Mouse (Mus musculus) limb, embryonic 15.5 days (tissue): ENCODE measurements around the gene Dnali1. TPM values are rescaled to one million over a fixed set of nuclear protein-coding genes. Genes with fewer than 3 reads are reported as not detected.

Experiments
- ATAC-seq: fragments of 200-750 bp; cut with Nextera tagmentation; 2 replicates; pipeline ENCODE4 v1.8.0; 2017; ENCODE audit warnings: low read depth, moderate TSS enrichment; ENCODE audit not compliant: insufficient number of reproducible peaks, low FRiP score, low TSS enrichment
- H3K27ac ChIP-seq: fragments of 300-500 bp; sonication (generic); 2 replicates; pipeline ENCODE4 v1.5.1; 2015; ENCODE audit warnings: moderate library complexity, mild to moderate bottlenecking, inconsistent platforms
- H3K27me3 ChIP-seq: fragments of 300-500 bp; sonication (generic); 2 replicates; pipeline ENCODE4 v1.6.1; 2015; ENCODE audit warnings: inconsistent platforms
- H3K36me3 ChIP-seq: fragments of 300-500 bp; sonication (generic); 2 replicates; pipeline ENCODE4 v1.6.1; 2015; ENCODE audit warnings: inconsistent platforms
- H3K4me1 ChIP-seq: fragments of 300-500 bp; sonication (generic); 2 replicates; pipeline ENCODE4 v1.6.1; 2015; ENCODE audit warnings: inconsistent platforms
- H3K4me2 ChIP-seq: fragments of 300-500 bp; sonication (generic); 2 replicates; pipeline ENCODE4 v1.6.1; 2015; ENCODE audit warnings: mild to moderate bottlenecking, inconsistent platforms
- H3K4me3 ChIP-seq: fragments of 300-500 bp; sonication (generic); 2 replicates; pipeline ENCODE4 v1.5.1; 2015; ENCODE audit warnings: mild to moderate bottlenecking, inconsistent platforms
- H3K9ac ChIP-seq: fragments of 300-500 bp; sonication (generic); 2 replicates; pipeline ENCODE4 v1.6.1; 2015; ENCODE audit warnings: inconsistent platforms
- H3K9me3 ChIP-seq: fragments of 300-500 bp; sonication (generic); 2 replicates; pipeline ENCODE4 v1.6.1; 2016; ENCODE audit warnings: inconsistent platforms
- WGBS: fragments of 180-500 bp; shearing (Covaris S2); methylation state at CpG from one replicate; pipeline ENCODE4 v1.1.7; 2015; 5-methylcytosine and 5-hydroxymethylcytosine counted together
- polyA plus RNA-seq: library from polyadenylated mRNA; unstranded; fragments of >200 nt; fragmentation: Nextera tagmentation; extraction: Ambion mirVana; gene quantifications from 2 replicates; pipeline ENCODE4 v1.2.1, GENCODE M21; 2015

Dnali1 gene
- polyA plus RNA-seq, 1 experiment from 2014 or later = 0.13 TPM

- ATAC-seq = no peak
- no peak overlapping the region for H3K9ac ChIP-seq
- H3K4me1 ChIP-seq = no peaks in the 10 kb centered on the region
- no peaks in the 10 kb centered on the region for H3K36me3 ChIP-seq
- H3K27ac ChIP-seq = no peak overlapping the region
- peaks cover 36% of the 10 kb centered on the region for H3K27me3 ChIP-seq
- H3K4me2 ChIP-seq = no peak overlapping the region
- H3K9me3 ChIP-seq = no peaks in the 10 kb centered on the region
- H3K4me3 ChIP-seq = no peak overlapping the region
- whole genome bisulfite sequencing = 25% methylated on average over 11 of the region's 11 CpGs
Observed at GRCm38 (mm10) chr4:125020780-125021538, 44.5 kb downstream of the Dnali1 start.

- ATAC-seq = no peak
- no peak overlapping the region for H3K4me2 ChIP-seq
- peaks cover 31% of the 10 kb centered on the region for H3K27me3 ChIP-seq
- H3K36me3 ChIP-seq = no peaks in the 10 kb centered on the region
- no peaks in the 10 kb centered on the region for H3K4me1 ChIP-seq
- H3K9ac ChIP-seq = no peak overlapping the region
- WGBS = 69% methylated on average over 11 of the region's 11 CpGs
- no peak overlapping the region for H3K4me3 ChIP-seq
- H3K9me3 ChIP-seq = no peaks in the 10 kb centered on the region
- no peak overlapping the region for H3K27ac ChIP-seq
Observed at GRCm38 (mm10) chr4:125017431-125017830, 48.1 kb downstream of the Dnali1 start.

- Histone ChIP-seq H3K4me2 (no peak within 1 kb of the TSS), H3K4me3 (no peak within 1 kb of the TSS), H3K36me3 (no peaks in the 10 kb centered on the region), H3K27ac (no peak within 1 kb of the TSS), H3K9me3 (no peaks in the 10 kb centered on the region), H3K9ac (no peak within 1 kb of the TSS), H3K27me3 (peaks cover 38% of the 10 kb centered on the region), H3K4me1 (no peaks in the 10 kb centered on the region)
- 72% methylated on average over 10 of the region's 10 CpGs for WGBS
- no peak for ATAC-seq
Observed at GRCm38 (mm10) chr4:125015806-125016635, 49.5 kb downstream of the Dnali1 start, which contains the start of gene Gnl2. Gene Gnl2, plus strand, starts transcription at chr4:125016585.

GRCm38 (mm10) chr4:125008712-125009111 lies 56.8 kb downstream of the Dnali1 start:
- H3K27me3 ChIP-seq = peaks cover 76% of the 10 kb centered on the region
- no peak overlapping the region for H3K4me2 ChIP-seq
- H3K27ac ChIP-seq = no peak overlapping the region
- H3K9me3 ChIP-seq = no peaks in the 10 kb centered on the region
- no peaks in the 10 kb centered on the region for H3K36me3 ChIP-seq
- H3K9ac ChIP-seq = no peak overlapping the region
- H3K4me3 ChIP-seq = no peak overlapping the region
- H3K4me1 ChIP-seq = no peaks in the 10 kb centered on the region
- 48% methylated on average over 8 of the region's 8 CpGs for WGBS
- ATAC-seq = no peak

- Histone ChIP-seq H3K27me3 (peaks cover 76% of the 10 kb centered on the region), H3K27ac (no peak overlapping the region), H3K4me1 (no peaks in the 10 kb centered on the region), H3K4me3 (no peak overlapping the region), H3K36me3 (no peaks in the 10 kb centered on the region), H3K9ac (no peak overlapping the region), H3K9me3 (no peaks in the 10 kb centered on the region), H3K4me2 (no peak overlapping the region)
- WGBS = 61% methylated on average over 6 of the region's 6 CpGs
- no peak for ATAC-seq
Observed at GRCm38 (mm10) chr4:125008220-125008619, 57.3 kb downstream of the Dnali1 start.

GRCm38 (mm10) chr4:125007460-125007859 lies 58.0 kb downstream of the Dnali1 start:
- no peak for ATAC-seq

More at GRCm38 (mm10) chr4:125007460-125007859, 58.0 kb downstream of the Dnali1 start:
- Histone ChIP-seq H3K36me3 (no peaks in the 10 kb centered on the region), H3K9me3 (no peaks in the 10 kb centered on the region), H3K4me1 (no peaks in the 10 kb centered on the region), H3K4me3 (no peak overlapping the region), H3K27ac (no peak overlapping the region), H3K4me2 (no peak overlapping the region), H3K27me3 (peaks cover 70% of the 10 kb centered on the region), H3K9ac (no peak overlapping the region)
- 47% methylated on average over 15 of the region's 15 CpGs for WGBS

Other genes with a start within 250 kb of the Dnali1 start
- 32.1 and 40.1 TPM in 2 replicates for gene Yrdc, start 215.0 kb downstream of the Dnali1 start, polyA plus RNA-seq
- 51.9 and 55.7 TPM in 2 replicates for gene 1110065P20Rik, start 214.5 kb downstream of the Dnali1 start, polyA plus RNA-seq
- gene Maneal, start 203.5 kb downstream of the Dnali1 start, polyA plus RNA-seq = 0.25 and 0.52 TPM in 2 replicates
- gene Epha10, start 184.8 kb downstream of the Dnali1 start, polyA plus RNA-seq = 0.05 and 0.08 TPM in 2 replicates
- gene 9930104L06Rik, start 128.7 kb downstream of the Dnali1 start, polyA plus RNA-seq = 13.8 and 16.6 TPM in 2 replicates
- 95.9 and 97.8 TPM in 2 replicates for gene Cdca8, start 126.4 kb downstream of the Dnali1 start, polyA plus RNA-seq
- 1.7 and 2.4 TPM in 2 replicates for gene Rspo1, start 79.3 kb downstream of the Dnali1 start, polyA plus RNA-seq
- 78.4 and 84.7 TPM in 2 replicates for gene Gnl2, start 49.1 kb downstream of the Dnali1 start, polyA plus RNA-seq
- 30.5 and 31.0 TPM in 2 replicates for gene Snip1, start 969 bp upstream of the Dnali1 start, polyA plus RNA-seq
- gene Meaf6, start 19.4 kb upstream of the Dnali1 start, polyA plus RNA-seq = 48.6 and 49.3 TPM in 2 replicates
- 1.8 and 2.1 TPM in 2 replicates for gene Zc3h12a, start 62.1 kb upstream of the Dnali1 start, polyA plus RNA-seq